Mouse (Mus musculus): ENCODE measurements at regions not wholly inside any gene's neighbourhood (a gene's known extent, or its start where the extent isn't known, plus 50 kb on each side); places are given as distances from the start of the nearest gene placed in this dataset.

GRCm38 (mm10) chr1:64364095-64364494 is 168.3 kb upstream of the Creb1 start:
- ATAC-seq (replicated peaks; ENCODE audit: low read depth, poor library complexity, severe bottlenecking), result no peak

- no peak for ATAC-seq (replicated peaks; ENCODE audit: low read depth, poor library complexity, severe bottlenecking)
Measured at GRCm38 (mm10) chr1:64361959-64362638, 170.3 kb upstream of the Creb1 start.

GRCm38 (mm10) chr1:64343268-64343667 is 189.2 kb upstream of the Creb1 start:
- peak; percentile 73 for ATAC-seq (replicated peaks; ENCODE audit: low read depth, poor library complexity, severe bottlenecking)

GRCm38 (mm10) chr1:64341596-64341995 is 190.8 kb upstream of the Creb1 start:
- ATAC-seq (replicated peaks; ENCODE audit: low read depth, poor library complexity, severe bottlenecking), result no peak

GRCm38 (mm10) chr1:64338575-64338961 is 193.9 kb upstream of the Creb1 start:
- peak; percentile 81 for ATAC-seq (replicated peaks; ENCODE audit: low read depth, poor library complexity, severe bottlenecking)

GRCm38 (mm10) chr1:64337619-64338574 is 194.5 kb upstream of the Creb1 start:
- no peak for ATAC-seq (replicated peaks; ENCODE audit: low read depth, poor library complexity, severe bottlenecking)

- ATAC-seq (replicated peaks; ENCODE audit: low read depth, poor library complexity, severe bottlenecking), result no peak
Measured at GRCm38 (mm10) chr1:64331566-64331965, 200.9 kb upstream of the Creb1 start.

- ATAC-seq (replicated peaks; ENCODE audit: low read depth, poor library complexity, severe bottlenecking), result no peak
Measured at GRCm38 (mm10) chr1:64330721-64331120, 201.7 kb upstream of the Creb1 start.

- ATAC-seq (replicated peaks; ENCODE audit: low read depth, poor library complexity, severe bottlenecking), result no peak
Measured at GRCm38 (mm10) chr1:64322197-64322596, 200.1 kb upstream of the Klf7 start.

- no peak for ATAC-seq (replicated peaks; ENCODE audit: low read depth, poor library complexity, severe bottlenecking)
Measured at GRCm38 (mm10) chr1:64319155-64319582, 197.1 kb upstream of the Klf7 start.

GRCm38 (mm10) chr1:64318440-64319154 is 196.5 kb upstream of the Klf7 start:
- peak; percentile 77 for ATAC-seq (replicated peaks; ENCODE audit: low read depth, poor library complexity, severe bottlenecking)

- no peak for ATAC-seq (replicated peaks; ENCODE audit: low read depth, poor library complexity, severe bottlenecking)
Measured at GRCm38 (mm10) chr1:64317032-64317636, 195.1 kb upstream of the Klf7 start.

- ATAC-seq (replicated peaks; ENCODE audit: low read depth, poor library complexity, severe bottlenecking), result no peak
Measured at GRCm38 (mm10) chr1:64311371-64311770, 189.3 kb upstream of the Klf7 start.

- ATAC-seq (replicated peaks; ENCODE audit: low read depth, poor library complexity, severe bottlenecking), result peak; percentile 69
Measured at GRCm38 (mm10) chr1:64308560-64308959, 186.5 kb upstream of the Klf7 start.

GRCm38 (mm10) chr1:64308088-64308487 is 186.0 kb upstream of the Klf7 start:
- ATAC-seq (replicated peaks; ENCODE audit: low read depth, poor library complexity, severe bottlenecking), result no peak

GRCm38 (mm10) chr1:64305427-64306213 is 183.5 kb upstream of the Klf7 start:
- peak; percentile 40 for ATAC-seq (replicated peaks; ENCODE audit: low read depth, poor library complexity, severe bottlenecking)

GRCm38 (mm10) chr1:64302833-64303358 is 180.8 kb upstream of the Klf7 start:
- ATAC-seq (replicated peaks; ENCODE audit: low read depth, poor library complexity, severe bottlenecking), result peak; percentile 51

GRCm38 (mm10) chr1:64301530-64302061 is 179.5 kb upstream of the Klf7 start:
- peak; percentile 37 for ATAC-seq (replicated peaks; ENCODE audit: low read depth, poor library complexity, severe bottlenecking)
